Mouse (Mus musculus) forebrain, postnatal 0 days (tissue): ENCODE data around the gene Cplx1. TPM values are rescaled to one million over a fixed set of nuclear protein-coding genes. Genes with fewer than 3 reads are reported as not detected.

ENCODE experiments used
- ATAC-seq: fragments of 200-750 bp; cut with Nextera tagmentation; 2 replicates; pipeline ENCODE4 v1.8.0; 2017; ENCODE audit warnings: mild to moderate bottlenecking, moderate library complexity
- DNase-seq: peaks from one replicate; pipeline ENCODE4 v3.0.0-alpha.2; 2015
- H3K27ac ChIP-seq: fragments of 300-500 bp; sonication (generic); 2 replicates; pipeline ENCODE4 v1.5.1; 2014; ENCODE audit warnings: low read depth, mild to moderate bottlenecking, antibody characterized with exemption, low read length, moderate library complexity, mixed read lengths
- H3K27me3 ChIP-seq: fragments of 300-500 bp; sonication (generic); 2 replicates; pipeline ENCODE4 v1.6.1; 2014; ENCODE audit warnings: mild to moderate bottlenecking, low read length, mixed read lengths; ENCODE audit not compliant: insufficient read depth
- H3K36me3 ChIP-seq: fragments of 300-500 bp; sonication (generic); 2 replicates; pipeline ENCODE4 v1.6.1; 2014; ENCODE audit warnings: mild to moderate bottlenecking, moderate library complexity; ENCODE audit not compliant: insufficient read depth
- H3K4me1 ChIP-seq: fragments of 300-500 bp; sonication (generic); 2 replicates; pipeline ENCODE4 v1.6.1; 2014; ENCODE audit warnings: antibody characterized with exemption; ENCODE audit not compliant: insufficient read depth
- H3K4me2 ChIP-seq: fragments of 300-500 bp; sonication (generic); 2 replicates; pipeline ENCODE4 v1.6.1; 2014; ENCODE audit warnings: low read depth, mild to moderate bottlenecking, moderate library complexity
- H3K4me3 ChIP-seq: fragments of 300-500 bp; sonication (generic); 2 replicates; pipeline ENCODE4 v1.5.1; 2014; ENCODE audit warnings: low read depth, low read length, mixed read lengths
- H3K9ac ChIP-seq: fragments of 300-500 bp; sonication (generic); 2 replicates; pipeline ENCODE4 v1.6.1; 2014; ENCODE audit warnings: mild to moderate bottlenecking
- H3K9me3 ChIP-seq: fragments of 300-500 bp; sonication (generic); 2 replicates; pipeline ENCODE4 v1.6.1; 2016; ENCODE audit warnings: low read length
- CTCF ChIP-seq: sonication (generic); IDR thresholded peaks from 2 replicates; pipeline ENCODE4 v1.5.1; 2016; ENCODE audit warnings: antibody characterized with exemption, control low read depth, low read depth
- WGBS: fragments of 180-500 bp; shearing (Covaris S2); extraction: QIAGEN DNeasy Blood & Tissue Kit; methylation state at CpG from one replicate; pipeline ENCODE4 v1.1.7; 2014; 5-methylcytosine and 5-hydroxymethylcytosine counted together
- polyA plus RNA-seq: library from polyadenylated mRNA; unstranded; fragments of >200 nt; fragmentation: Nextera tagmentation; extraction: Ambion mirVana; gene quantifications from 2 replicates; pipeline ENCODE4 v1.2.1, GENCODE M21; 2015
- total RNA-seq: library from RNA; depleted of rRNA; stranded (reverse); fragments of >200 nt; gene quantifications from 2 replicates; pipeline ENCODE4 v1.2.3, GENCODE M21; 2014

The Cplx1 gene
- total and polyA plus RNA-seq, 2 experiments from 2014 or later = 38.1 to 146 TPM

DNA sequence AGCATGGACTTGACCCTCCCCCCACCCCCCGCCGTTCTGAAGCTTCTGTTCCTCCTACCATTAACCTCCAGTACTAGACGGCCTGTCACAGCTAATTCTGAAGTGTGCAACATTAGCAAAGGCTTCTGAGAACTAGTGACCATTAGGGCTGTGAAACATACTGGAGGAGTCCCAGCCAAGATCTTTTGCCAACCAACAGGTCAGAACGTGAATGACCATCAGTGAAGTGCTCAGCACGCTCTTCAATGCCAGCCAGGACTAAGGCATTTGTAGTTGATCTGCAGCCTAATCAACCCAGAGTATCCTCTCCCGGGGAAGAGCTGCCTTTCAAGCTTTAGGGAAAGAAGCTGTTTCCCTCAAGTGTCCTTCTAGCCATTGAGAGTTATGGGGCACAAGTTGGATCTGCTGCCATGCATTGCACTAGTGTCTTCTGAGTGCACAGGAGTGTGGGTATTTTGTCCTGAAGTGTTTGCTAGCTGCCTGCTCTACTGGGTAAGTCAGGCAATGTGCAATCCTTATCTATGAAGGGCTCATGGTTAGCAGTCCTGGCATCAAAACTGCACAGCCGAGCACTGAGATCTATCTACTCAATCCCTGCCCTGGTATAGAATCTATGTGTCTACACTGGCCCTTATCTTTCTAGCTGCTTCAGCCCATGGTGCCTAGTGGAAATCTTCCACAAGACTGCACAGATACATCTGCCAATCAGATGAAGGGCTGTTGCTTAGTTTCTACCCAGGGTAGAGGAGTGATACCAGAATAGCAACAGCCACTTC lies 6.1 kb downstream of the Cplx1 start:
- Histone ChIP-seq H3K4me2 (no peak overlapping the region), H3K9me3 (no peaks in the 10 kb centered on the region), H3K4me3 (no peak overlapping the region), H3K36me3 (peaks cover 16% of the 10 kb centered on the region), H3K4me1 (peaks cover 4% of the 10 kb centered on the region), H3K9ac (no peak overlapping the region), H3K27me3 (no peaks in the 10 kb centered on the region), H3K27ac (no peak overlapping the region)
- TF ChIP-seq CTCF = no peak
- WGBS = 73% methylated on average over 7 of the region's 7 CpGs
- no peak for ATAC-seq
- no peak for DNase-seq

DNA sequence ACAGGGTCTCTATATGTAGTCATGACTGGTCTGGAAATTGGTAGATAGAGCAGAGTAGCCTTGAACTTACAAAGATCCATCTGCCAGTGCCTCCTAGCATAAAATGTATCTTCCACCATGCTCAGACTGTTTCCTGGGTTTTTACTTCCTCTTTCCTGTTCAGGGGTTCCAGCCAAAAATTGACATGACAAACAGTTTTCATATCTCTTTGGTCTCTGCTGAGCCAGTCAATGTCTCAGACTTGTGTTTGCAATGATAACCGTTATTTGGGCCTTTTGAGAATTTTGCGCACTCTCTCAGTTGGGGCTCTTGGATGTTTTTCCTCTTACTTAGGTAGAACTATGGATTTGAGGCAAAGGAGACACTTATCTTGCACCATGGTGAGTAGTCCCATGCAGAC lies 15.6 kb downstream of the Cplx1 start:
- Histone ChIP-seq H3K4me3 (no peak overlapping the region), H3K27ac (no peak overlapping the region)
- 100% methylated on average over 2 of the region's 2 CpGs for WGBS

DNA sequence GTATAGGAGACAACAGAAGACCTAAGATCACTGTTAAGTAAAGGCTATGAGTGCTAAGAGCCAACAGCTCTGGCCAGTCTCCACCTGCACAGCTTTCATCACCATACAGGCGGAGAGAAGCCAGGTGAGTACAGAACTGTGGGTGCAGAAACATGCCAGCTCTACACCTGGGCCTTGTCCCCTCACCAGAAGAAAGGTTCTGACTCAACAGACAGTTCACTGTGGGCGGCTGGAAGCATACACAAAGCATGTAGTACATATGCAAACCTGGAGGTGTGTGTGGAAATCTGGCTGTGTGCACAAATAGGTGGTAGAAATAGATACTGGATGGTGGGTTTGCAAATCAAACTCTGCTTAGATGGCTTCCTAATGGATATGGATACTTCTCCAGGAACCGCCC lies 27.2 kb downstream of the Cplx1 start:
- H3K27me3 ChIP-seq = no peaks in the 10 kb centered on the region
- no peak overlapping the region for H3K4me2 ChIP-seq
- DNase-seq (no peak), ATAC-seq (no peak)
- H3K27ac ChIP-seq = no peak overlapping the region
- no peak for TF ChIP-seq CTCF
- peaks cover 29% of the 10 kb centered on the region for H3K36me3 ChIP-seq
- H3K4me3 ChIP-seq = no peak overlapping the region
- no peaks in the 10 kb centered on the region for H3K4me1 ChIP-seq
- H3K9ac ChIP-seq = no peak overlapping the region
- WGBS = 92% methylated on average over 3 of the region's 3 CpGs
- no peaks in the 10 kb centered on the region for H3K9me3 ChIP-seq

More for the DNA sequence above, 15.6 kb downstream of the Cplx1 start:
- Histone ChIP-seq H3K4me1 (no peaks in the 10 kb centered on the region), H3K9ac (no peak overlapping the region), H3K36me3 (peaks cover 8% of the 10 kb centered on the region), H3K27me3 (no peaks in the 10 kb centered on the region), H3K4me2 (no peak overlapping the region), H3K9me3 (peaks cover 12% of the 10 kb centered on the region)
- no peak for TF ChIP-seq CTCF
- DNase-seq (no peak), ATAC-seq (no peak)

DNA sequence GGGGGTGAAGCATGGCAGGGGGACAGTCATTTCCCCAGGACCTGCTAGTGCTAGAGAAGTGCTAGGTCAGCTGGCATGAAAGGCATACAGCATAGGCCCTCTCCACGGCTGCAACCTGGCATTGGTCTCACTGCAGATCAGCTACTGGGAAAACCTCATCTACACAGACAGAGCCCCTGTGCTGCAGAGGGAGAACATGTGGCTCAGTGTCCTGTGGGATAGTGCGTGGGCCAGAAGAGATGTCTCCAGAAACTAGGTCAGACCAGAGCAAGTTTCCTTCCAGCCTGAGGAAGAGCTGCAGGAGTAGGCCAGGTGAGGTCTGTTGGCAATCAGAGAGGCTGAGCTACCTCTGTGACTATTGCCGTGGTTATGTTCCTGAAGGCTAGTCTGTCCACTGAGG lies 27.9 kb downstream of the Cplx1 start:
- Histone ChIP-seq H3K9ac (no peak overlapping the region), H3K36me3 (peaks cover 29% of the 10 kb centered on the region), H3K4me3 (no peak overlapping the region), H3K27ac (no peak overlapping the region), H3K4me2 (no peak overlapping the region), H3K27me3 (no peaks in the 10 kb centered on the region), H3K9me3 (no peaks in the 10 kb centered on the region), H3K4me1 (no peaks in the 10 kb centered on the region)
- TF ChIP-seq CTCF = no peak
- no peak for ATAC-seq
- WGBS = 71% methylated on average over 3 of the region's 3 CpGs
- no peak for DNase-seq

DNA sequence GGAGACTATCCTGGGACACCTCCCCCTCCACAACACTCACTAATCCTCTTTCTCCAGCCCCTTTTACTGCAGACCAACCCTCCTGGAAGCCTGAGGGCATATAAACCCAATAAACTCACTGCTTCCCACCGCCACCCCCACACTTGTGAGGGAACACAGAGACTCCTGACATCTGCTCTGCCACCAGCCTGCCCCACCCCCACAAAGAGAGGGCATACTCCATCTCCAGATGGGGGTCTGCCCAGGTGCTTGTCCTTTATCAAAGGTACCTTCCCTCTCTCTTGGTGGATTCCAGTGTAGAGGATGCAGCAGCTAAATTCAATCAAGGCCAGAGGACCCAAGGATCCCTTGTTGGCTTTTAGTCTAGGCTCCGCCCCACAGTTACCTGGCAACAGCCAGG lies 28.8 kb downstream of the Cplx1 start:
- no peak for ATAC-seq
- H3K36me3 ChIP-seq = peaks cover 29% of the 10 kb centered on the region
- no peak overlapping the region for H3K4me3 ChIP-seq
- no peaks in the 10 kb centered on the region for H3K9me3 ChIP-seq
- no peaks in the 10 kb centered on the region for H3K27me3 ChIP-seq
- 64% methylated on average over 2 of the region's 2 CpGs for WGBS
- H3K4me2 ChIP-seq = no peak overlapping the region
- H3K4me1 ChIP-seq = no peaks in the 10 kb centered on the region
- no peak overlapping the region for H3K27ac ChIP-seq
- TF ChIP-seq CTCF = no peak
- H3K9ac ChIP-seq = no peak overlapping the region
- DNase-seq = no peak

DNA sequence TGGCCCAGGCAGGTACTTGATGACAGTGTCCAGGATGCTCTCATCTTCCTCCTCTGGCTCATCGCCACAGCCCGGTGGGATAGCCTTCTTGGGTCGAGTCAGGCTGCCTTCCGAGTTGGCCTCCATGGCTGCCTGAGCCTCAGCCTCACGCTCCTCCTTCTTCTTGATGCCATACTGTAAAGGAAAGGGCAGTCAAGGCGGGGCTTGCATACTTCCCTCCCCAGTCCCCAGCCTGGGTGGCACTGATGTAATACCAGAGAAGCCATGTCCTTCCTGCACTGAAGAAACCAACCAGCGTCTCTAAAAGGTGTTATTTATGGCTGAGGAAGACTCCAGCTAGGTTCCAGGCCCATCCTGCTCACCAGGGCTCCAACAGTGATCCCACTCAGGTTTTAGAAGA lies 29.7 kb downstream of the Cplx1 start:
- H3K9ac ChIP-seq = no peak overlapping the region
- no peak overlapping the region for H3K4me2 ChIP-seq
- H3K9me3 ChIP-seq = no peaks in the 10 kb centered on the region
- no peak for TF ChIP-seq CTCF
- H3K4me3 ChIP-seq = no peak overlapping the region
- peaks cover 27% of the 10 kb centered on the region for H3K36me3 ChIP-seq
- ATAC-seq = no peak
- H3K4me1 ChIP-seq = no peaks in the 10 kb centered on the region
- H3K27ac ChIP-seq = no peak overlapping the region
- no peaks in the 10 kb centered on the region for H3K27me3 ChIP-seq
- 81% methylated on average over 7 of the region's 7 CpGs for WGBS
- no peak for DNase-seq

DNA sequence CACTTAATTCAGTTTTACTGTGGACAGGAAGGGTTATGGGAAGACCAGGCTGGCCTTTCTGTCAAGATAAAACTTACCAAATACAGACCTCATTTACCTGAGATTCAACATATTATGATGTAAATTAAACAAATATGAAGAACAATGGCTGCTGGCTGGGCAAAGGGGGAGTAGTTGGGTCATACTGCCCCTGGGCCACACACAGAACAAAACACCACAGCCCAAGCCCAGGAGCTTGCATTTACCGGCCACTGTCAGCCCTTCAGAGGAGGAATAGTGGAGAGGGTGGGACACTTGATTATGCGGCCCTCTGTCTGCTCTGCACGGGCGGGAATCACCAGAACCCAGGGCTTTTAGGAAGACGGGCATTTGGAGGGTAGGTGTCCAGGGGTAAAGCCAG lies 30.9 kb downstream of the Cplx1 start:
- ATAC-seq = no peak
- no peak overlapping the region for H3K9ac ChIP-seq
- no peaks in the 10 kb centered on the region for H3K27me3 ChIP-seq
- no peak overlapping the region for H3K4me2 ChIP-seq
- no peak overlapping the region for H3K4me3 ChIP-seq
- H3K36me3 ChIP-seq = peaks cover 17% of the 10 kb centered on the region
- WGBS = 78% methylated on average over 5 of the region's 5 CpGs
- no peaks in the 10 kb centered on the region for H3K4me1 ChIP-seq
- no peaks in the 10 kb centered on the region for H3K9me3 ChIP-seq
- TF ChIP-seq CTCF = no peak
- H3K27ac ChIP-seq = no peak overlapping the region
- DNase-seq = no peak
